In genomic region chr1:121598421-121598820, GRCm38 (mm10) we compare ENCODE assay signal across 20 mouse cellular contexts. TPM values are rescaled to one million over a fixed set of nuclear protein-coding genes. Genes with fewer than 3 reads are reported as not detected.
DNase-seq lines count a peak whose midpoint lies in the region; ATAC-seq lines count a peak whose summit lies in the region.
"Had no signal": no experiment of that assay in that cellular context is flagged by ENCODE, and none has a peak within 500 bp of the region (broad histone marks: within the 10 kb centered on the region; RNA-seq: fewer than 3 reads in every experiment).

No protein-coding gene starts in this region.

- no peak for ATAC-seq in megakaryocyte, adult 5-6 weeks (ENCODE audit: poor library complexity, severe bottlenecking)
- ATAC-seq: forebrain, embryonic 16.5 days; hindbrain, embryonic 16.5 days; Patski had no signal

- DNase-seq in thymus, adult 18-20 months, result peak; percentile 35 to 43
- peak; percentile 88 for DNase-seq in thymus, postnatal 0 days (ENCODE audit: low spot score)
- DNase-seq in thymus, postnatal 25 days, result peak; percentile 68
- no peak for DNase-seq in kidney, postnatal 36 days
- no peak for DNase-seq in layer of hippocampus, adult 9-11 months
- DNase-seq: adrenal gland, postnatal 10 days; adrenal gland, postnatal 36 days; B cell, adult 2 months; cerebellum, adult 18-20 months; cerebellum, adult 9-10 months; cerebellum, postnatal 14 days; gastrocnemius, postnatal 10 days; gastrocnemius, postnatal 36 days; heart, adult 2 months; heart, postnatal 10 days; heart, postnatal 36 days had no signal

RNA-seq across cellular contexts. Expression of gene Ddx18, which starts 30.6 kb away (rescaled TPM):
- polyA plus RNA-seq in thymus, postnatal 0 days (2015; fragmentation: Nextera tagmentation; extraction: Ambion mirVana), result 117 and 126 TPM in 2 replicates
- 46.1 and 49.1 TPM in 2 replicates for total RNA-seq in megakaryocyte, adult 5-6 weeks (2015)
- total RNA-seq in megakaryocyte, adult 5-6 weeks (2017), result 18.9 and 21.1 TPM in 2 replicates

Comparison
In these comparisons a context has a peak if more than half of its experiments do, and no peak if none do; other contexts are left out.
1. DNase-seq: peak in thymus, adult 18-20 months (2 of 2), thymus, postnatal 0 days (single experiment) and thymus, postnatal 25 days (single experiment); none in kidney, postnatal 36 days (0 of 2) and layer of hippocampus, adult 9-11 months (single experiment).